Mouse (Mus musculus) heart, postnatal 0 days (tissue): ENCODE measurements around the gene Camta1. TPM values are rescaled to one million over a fixed set of nuclear protein-coding genes. Genes with fewer than 3 reads are reported as not detected.
A peak's percentile ranks its signal among the peaks of the same experiment; 100 is the strongest.

ENCODE experiments used
- ATAC-seq: fragments of 200-750 bp; cut with Nextera tagmentation; 2 replicates; pipeline ENCODE4 v1.8.0; 2017; ENCODE audit warnings: low read depth, moderate number of reproducible peaks, moderate library complexity; ENCODE audit not compliant: insufficient read depth
- DNase-seq: peaks from one replicate; pipeline ENCODE4 v3.0.0-alpha.2; 2016; ENCODE audit warnings: low spot score
- H3K27ac ChIP-seq: fragments of 300-500 bp; sonication (generic); 2 replicates; pipeline ENCODE4 v1.5.1; 2014; ENCODE audit warnings: low read depth, mild to moderate bottlenecking
- H3K27me3 ChIP-seq: fragments of 300-500 bp; sonication (generic); 2 replicates; pipeline ENCODE4 v1.6.1; 2014; ENCODE audit warnings: low read length, mixed read lengths; ENCODE audit not compliant: control insufficient read depth, insufficient read depth
- H3K36me3 ChIP-seq: fragments of 300-500 bp; sonication (generic); replicated peaks from 2 replicates; pipeline ENCODE4 v1.6.1; 2014; ENCODE audit warnings: low read length, mixed read lengths; ENCODE audit not compliant: control insufficient read depth, insufficient read depth
- H3K4me1 ChIP-seq: fragments of 300-500 bp; sonication (generic); 2 replicates; pipeline ENCODE4 v1.6.1; 2014; ENCODE audit warnings: antibody characterized with exemption; ENCODE audit not compliant: control insufficient read depth, insufficient read depth
- H3K4me2 ChIP-seq: fragments of 300-500 bp; sonication (generic); 2 replicates; pipeline ENCODE4 v1.6.1; 2014; ENCODE audit warnings: low read depth, mild to moderate bottlenecking, low read length, moderate library complexity
- H3K4me3 ChIP-seq: fragments of 300-500 bp; sonication (generic); 2 replicates; pipeline ENCODE4 v1.5.1; 2014; ENCODE audit warnings: low read depth, low read length
- H3K9ac ChIP-seq: fragments of 300-500 bp; sonication (generic); replicated peaks from 2 replicates; pipeline ENCODE4 v1.6.1; 2014; ENCODE audit warnings: low read depth, low read length, mixed read lengths
- H3K9me3 ChIP-seq: fragments of 300-500 bp; sonication (generic); replicated peaks from 2 replicates; pipeline ENCODE4 v1.6.1; 2016; ENCODE audit warnings: low read length; ENCODE audit not compliant: control insufficient read depth
- CTCF ChIP-seq: IDR thresholded peaks from 2 replicates; pipeline ENCODE4 v1.5.1; 2016; ENCODE audit warnings: antibody characterized with exemption, control low read depth, low read depth
- EP300 ChIP-seq: IDR thresholded peaks from 2 replicates; pipeline ENCODE4 v1.6.1; 2016; ENCODE audit warnings: antibody characterized with exemption, low read depth
- WGBS: fragments of 180-500 bp; shearing (Covaris S2); extraction: QIAGEN DNeasy Blood & Tissue Kit; methylation state at CpG from one replicate; pipeline ENCODE4 v1.1.7; 2014; 5-methylcytosine and 5-hydroxymethylcytosine counted together
- polyA plus RNA-seq: library from polyadenylated mRNA; unstranded; fragments of >200 nt; fragmentation: Nextera tagmentation; extraction: Ambion mirVana; gene quantifications from 2 replicates; pipeline ENCODE4 v1.2.1, GENCODE M21; 2015
- total RNA-seq: library from RNA; depleted of rRNA; stranded (reverse); fragments of >200 nt; gene quantifications from 2 replicates; pipeline ENCODE4 v1.2.3, GENCODE M21; 2014; ENCODE audit warnings: low replicate concordance

Camta1 gene
- total and polyA plus RNA-seq, 2 experiments from 2014 or later = 72.7 to 240 TPM

DNA sequence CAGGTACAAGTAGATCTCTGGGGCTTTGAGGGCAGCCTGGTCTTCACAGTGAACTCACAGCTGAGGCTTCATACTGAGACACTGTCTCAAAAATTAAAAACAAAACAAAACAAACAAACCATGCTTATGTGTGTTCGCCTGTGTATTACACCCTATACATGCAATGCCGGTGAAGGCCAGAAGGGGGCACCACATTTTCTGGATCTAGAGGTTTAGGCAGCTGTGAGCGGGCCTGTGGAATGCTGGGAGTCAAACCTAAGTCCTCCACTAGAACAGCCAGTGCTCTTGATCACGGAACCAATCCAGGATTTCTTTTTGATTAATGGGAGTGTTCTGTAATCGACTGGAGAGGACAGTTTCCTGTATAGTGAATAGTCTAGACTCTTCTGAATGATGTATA lies 935.8 kb downstream of the Camta1 start:
- peak; percentile 38 for TF ChIP-seq CTCF
- no peak for TF ChIP-seq EP300

DNA sequence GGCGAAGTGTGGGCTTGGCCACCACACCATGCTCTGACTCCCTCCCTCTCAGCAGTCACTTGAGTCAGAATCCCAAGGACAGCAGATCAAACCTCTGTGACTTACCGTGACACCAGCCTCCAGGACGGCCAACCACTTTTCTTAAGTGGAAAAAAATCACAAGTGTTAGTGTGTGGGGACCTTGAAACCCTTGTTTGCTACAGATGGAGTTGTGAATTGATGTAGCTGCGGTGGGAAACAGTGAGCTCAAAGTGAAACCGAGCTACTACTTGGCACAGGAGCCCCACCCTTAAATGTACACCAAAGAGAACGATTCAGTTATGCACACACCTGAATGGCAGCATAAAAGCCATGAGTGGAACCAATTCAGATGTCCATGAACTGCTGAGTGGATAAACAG lies 936.7 kb downstream of the Camta1 start:
- Histone ChIP-seq H3K4me2 (no peak overlapping the region), H3K9ac (no peak overlapping the region), H3K4me1 (no peaks in the 10 kb centered on the region), H3K9me3 (no peaks in the 10 kb centered on the region), H3K27ac (no peak overlapping the region), H3K27me3 (no peaks in the 10 kb centered on the region), H3K4me3 (no peak overlapping the region), H3K36me3 (no peaks in the 10 kb centered on the region)
- no peak for DNase-seq
- ATAC-seq = no peak
- WGBS = 65% methylated on average over 6 of the region's 6 CpGs
- no peak for TF ChIP-seq EP300
- no peak for TF ChIP-seq CTCF

More for the DNA sequence above, 935.8 kb downstream of the Camta1 start:
- DNase-seq (no peak), ATAC-seq (no peak)
- Histone ChIP-seq H3K4me3 (no peak overlapping the region), H3K27ac (no peak overlapping the region), H3K27me3 (no peaks in the 10 kb centered on the region), H3K9me3 (no peaks in the 10 kb centered on the region), H3K4me2 (no peak overlapping the region), H3K36me3 (no peaks in the 10 kb centered on the region), H3K4me1 (no peaks in the 10 kb centered on the region), H3K9ac (no peak overlapping the region)
- WGBS = 48% methylated on average over 5 of the region's 5 CpGs

DNA sequence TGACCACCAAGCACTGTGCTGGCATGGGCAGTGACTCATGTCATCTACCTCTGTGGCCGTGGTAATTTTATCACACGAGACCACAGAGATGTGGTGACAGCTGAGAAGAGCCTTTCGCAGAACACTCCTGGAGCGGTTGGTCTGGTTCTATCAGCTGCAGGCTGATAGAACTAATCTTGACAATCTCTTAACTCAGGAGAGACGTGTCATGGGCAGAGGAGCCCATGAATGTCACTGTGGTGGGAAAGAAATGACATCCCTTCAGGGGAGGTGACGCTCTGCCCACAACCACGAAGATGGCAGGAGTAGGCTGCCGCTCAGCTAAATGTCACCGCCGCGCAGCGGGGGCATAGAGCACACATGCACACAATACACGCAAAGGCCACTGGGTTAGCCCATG lies 937.4 kb downstream of the Camta1 start:
- Histone ChIP-seq H3K9ac (no peak overlapping the region), H3K9me3 (no peaks in the 10 kb centered on the region), H3K27me3 (no peaks in the 10 kb centered on the region), H3K4me3 (no peak overlapping the region), H3K36me3 (no peaks in the 10 kb centered on the region), H3K4me1 (no peaks in the 10 kb centered on the region), H3K4me2 (no peak overlapping the region), H3K27ac (no peak overlapping the region)
- WGBS = 44% methylated on average over 13 of the region's 13 CpGs
- TF ChIP-seq EP300 (no peak), CTCF (no peak)
- DNase-seq (no peak), ATAC-seq (no peak)

DNA sequence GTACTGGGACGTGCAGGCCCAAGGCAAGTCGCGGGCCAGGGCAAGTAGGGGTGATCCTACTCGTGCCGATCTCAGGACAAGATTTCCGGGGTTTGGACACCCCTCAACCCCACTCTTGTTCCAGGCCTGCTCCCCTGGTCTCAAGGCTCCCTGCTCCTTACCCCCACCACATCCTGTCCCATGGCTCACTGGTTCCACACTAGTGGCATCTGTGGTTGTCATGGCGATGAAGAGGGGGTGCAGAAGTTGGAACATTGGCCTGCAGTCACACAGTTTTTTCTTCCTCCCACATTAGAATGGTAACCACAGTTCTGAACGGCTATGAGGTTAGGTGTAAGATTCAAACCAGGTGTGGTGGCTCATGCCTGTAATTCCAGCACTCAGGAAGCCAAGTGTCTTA lies 940.5 kb downstream of the Camta1 start:
- WGBS = 73% methylated on average over 8 of the region's 8 CpGs
- no peaks in the 10 kb centered on the region for H3K4me1 ChIP-seq
- no peak for ATAC-seq

DNA sequence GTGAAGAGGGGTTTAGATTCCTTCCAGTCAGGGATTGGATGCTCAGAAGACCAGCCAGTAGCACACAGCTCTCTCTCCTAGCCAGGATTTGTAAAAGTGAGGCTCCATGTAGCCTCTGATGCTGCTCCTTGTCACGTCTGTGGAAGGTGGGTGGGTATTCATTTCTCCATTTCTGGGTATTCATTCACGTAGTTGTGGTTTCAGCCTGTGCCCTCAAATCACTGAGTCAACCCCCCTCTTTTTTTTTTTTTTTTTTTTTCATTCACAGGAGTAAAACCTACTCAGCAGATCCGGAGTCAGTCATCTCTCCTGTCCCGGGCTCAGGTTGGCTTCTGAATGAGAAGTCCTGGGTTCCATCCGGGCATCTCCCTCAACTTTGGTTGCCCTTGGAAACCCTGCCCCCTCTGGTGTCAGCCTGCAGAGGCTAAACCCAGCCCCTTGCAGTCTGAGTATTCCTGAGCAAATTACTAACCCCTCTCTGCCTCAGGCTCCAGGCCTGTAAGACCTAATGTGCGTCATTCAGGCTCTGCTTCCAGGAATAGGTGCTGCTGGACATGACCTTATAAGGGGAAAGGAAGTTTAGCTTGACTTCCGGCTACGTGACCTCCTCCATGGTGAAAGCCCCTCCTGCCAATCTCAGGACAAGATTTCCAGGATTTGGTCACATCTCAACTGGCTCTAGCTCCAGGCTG lies 944.2 kb downstream of the Camta1 start:
- Histone ChIP-seq H3K27me3 (no peaks in the 10 kb centered on the region), H3K4me2 (no peak overlapping the region), H3K9ac (no peak overlapping the region), H3K4me1 (peaks cover 7% of the 10 kb centered on the region), H3K4me3 (no peak overlapping the region), H3K9me3 (no peaks in the 10 kb centered on the region), H3K27ac (peak overlapping the region; percentile 65), H3K36me3 (no peaks in the 10 kb centered on the region)
- ATAC-seq = no peak
- TF ChIP-seq CTCF = 0 out of 2 replicates have a peak, but pooled peaks have one; percentile 1
- TF ChIP-seq EP300 = no peak
- WGBS = 46% methylated on average over 8 of the region's 8 CpGs
- no peak for DNase-seq

More for the DNA sequence above, 940.5 kb downstream of the Camta1 start:
- no peak for TF ChIP-seq EP300
- no peak for TF ChIP-seq CTCF
- Histone ChIP-seq H3K9me3 (no peaks in the 10 kb centered on the region), H3K36me3 (no peaks in the 10 kb centered on the region), H3K27me3 (no peaks in the 10 kb centered on the region), H3K4me2 (no peak overlapping the region), H3K9ac (no peak overlapping the region), H3K27ac (no peak overlapping the region), H3K4me3 (no peak overlapping the region)
- no peak for DNase-seq
